Mouse (Mus musculus): ENCODE data around the gene Tstd2. TPM values are rescaled to one million over a fixed set of nuclear protein-coding genes. Genes with fewer than 3 reads are reported as not detected.

Tstd2 gene
- polyA plus RNA-seq (2015; fragmentation: Nextera tagmentation; extraction: Ambion mirVana) = 44.5 and 45.5 TPM in 2 replicates

- WGBS = under 1% methylated on average over 86 of the region's 90 CpGs
- ATAC-seq = peak; percentile 92
- Histone ChIP-seq H3K27me3 (no peaks in the 10 kb centered on the region), H3K4me1 (peaks cover 28% of the 10 kb centered on the region), H3K36me3 (ENCODE audit: poor library complexity, severe bottlenecking) (peaks cover 19% of the 10 kb centered on the region), H3K4me2 (peak within 1 kb of the TSS; percentile 87), H3K27ac (peak within 1 kb of the TSS; percentile 97), H3K4me3 (peak within 1 kb of the TSS; percentile 93), H3K9me3 (replicated peaks) (no peaks in the 10 kb centered on the region), H3K9ac (peak within 1 kb of the TSS; percentile 96)
Observed at GRCm38 (mm10) chr4:46138287-46139222, at the start of gene Tstd2, which contains the start of gene Ncbp1. TSS of gene Tstd2 (minus strand) at chr4:46138694. TSS of gene Ncbp1 (plus strand) at chr4:46138613.

GRCm38 (mm10) chr4:46186466-46186865 lies 48.0 kb upstream of the Tstd2 start:
- no peak overlapping the region for H3K27ac ChIP-seq
- no peaks in the 10 kb centered on the region for H3K27me3 ChIP-seq
- 80% methylated on average over 3 of the region's 3 CpGs for WGBS
- H3K9ac ChIP-seq = no peak overlapping the region
- H3K4me1 ChIP-seq = no peaks in the 10 kb centered on the region
- peaks cover 87% of the 10 kb centered on the region for H3K36me3 ChIP-seq (ENCODE audit: poor library complexity, severe bottlenecking)
- no peak overlapping the region for H3K4me2 ChIP-seq
- ATAC-seq = no peak
- no peaks in the 10 kb centered on the region for H3K9me3 ChIP-seq (replicated peaks)
- H3K4me3 ChIP-seq = no peak overlapping the region

GRCm38 (mm10) chr4:46185890-46186289 lies 47.4 kb upstream of the Tstd2 start:
- Histone ChIP-seq H3K27ac (no peak overlapping the region), H3K4me3 (no peak overlapping the region), H3K4me2 (no peak overlapping the region), H3K9ac (no peak overlapping the region), H3K27me3 (no peaks in the 10 kb centered on the region), H3K36me3 (ENCODE audit: poor library complexity, severe bottlenecking) (peaks cover 88% of the 10 kb centered on the region), H3K9me3 (replicated peaks) (no peaks in the 10 kb centered on the region), H3K4me1 (no peaks in the 10 kb centered on the region)
- WGBS = 70% methylated on average over 9 of the region's 9 CpGs
- ATAC-seq = no peak

- no peak overlapping the region for H3K4me3 ChIP-seq
- H3K9me3 ChIP-seq (replicated peaks) = no peaks in the 10 kb centered on the region
- no peak overlapping the region for H3K27ac ChIP-seq
- H3K4me2 ChIP-seq = no peak overlapping the region
- no peak for ATAC-seq
- H3K36me3 ChIP-seq (ENCODE audit: poor library complexity, severe bottlenecking) = peaks cover 87% of the 10 kb centered on the region
- no peak overlapping the region for H3K9ac ChIP-seq
- H3K27me3 ChIP-seq = no peaks in the 10 kb centered on the region
- 69% methylated on average over 8 of the region's 8 CpGs for WGBS
- no peaks in the 10 kb centered on the region for H3K4me1 ChIP-seq
Observed at GRCm38 (mm10) chr4:46185423-46185822, 46.9 kb upstream of the Tstd2 start.

GRCm38 (mm10) chr4:46182181-46182580 lies 43.7 kb upstream of the Tstd2 start:
- ATAC-seq = no peak
- no peak overlapping the region for H3K4me2 ChIP-seq
- H3K27me3 ChIP-seq = no peaks in the 10 kb centered on the region
- no peak overlapping the region for H3K9ac ChIP-seq
- no peaks in the 10 kb centered on the region for H3K4me1 ChIP-seq
- H3K27ac ChIP-seq = no peak overlapping the region
- H3K9me3 ChIP-seq (replicated peaks) = no peaks in the 10 kb centered on the region
- 90% methylated on average over 7 of the region's 7 CpGs for WGBS
- H3K36me3 ChIP-seq (ENCODE audit: poor library complexity, severe bottlenecking) = peaks cover 91% of the 10 kb centered on the region
- H3K4me3 ChIP-seq = no peak overlapping the region

GRCm38 (mm10) chr4:46181168-46181567 lies 42.7 kb upstream of the Tstd2 start:
- H3K27me3 ChIP-seq = no peaks in the 10 kb centered on the region

GRCm38 (mm10) chr4:46177496-46177895 lies 39.0 kb upstream of the Tstd2 start:
- Histone ChIP-seq H3K4me1 (no peaks in the 10 kb centered on the region), H3K27ac (no peak overlapping the region), H3K27me3 (no peaks in the 10 kb centered on the region), H3K9me3 (replicated peaks) (no peaks in the 10 kb centered on the region), H3K36me3 (ENCODE audit: poor library complexity, severe bottlenecking) (peaks cover 96% of the 10 kb centered on the region), H3K4me3 (no peak overlapping the region), H3K9ac (no peak overlapping the region), H3K4me2 (no peak overlapping the region)
- ATAC-seq = no peak
- 88% methylated on average over 7 of the region's 7 CpGs for WGBS

More at GRCm38 (mm10) chr4:46181168-46181567, 42.7 kb upstream of the Tstd2 start:
- Histone ChIP-seq H3K4me1 (no peaks in the 10 kb centered on the region), H3K27ac (no peak overlapping the region), H3K4me3 (no peak overlapping the region), H3K36me3 (ENCODE audit: poor library complexity, severe bottlenecking) (peaks cover 96% of the 10 kb centered on the region), H3K9me3 (replicated peaks) (no peaks in the 10 kb centered on the region), H3K9ac (no peak overlapping the region), H3K4me2 (no peak overlapping the region)
- 76% methylated on average over 6 of the region's 6 CpGs for WGBS
- ATAC-seq = no peak

GRCm38 (mm10) chr4:46177018-46177417 lies 38.5 kb upstream of the Tstd2 start:
- Histone ChIP-seq H3K4me1 (no peaks in the 10 kb centered on the region), H3K27me3 (no peaks in the 10 kb centered on the region), H3K9ac (no peak overlapping the region), H3K27ac (no peak overlapping the region), H3K4me3 (no peak overlapping the region), H3K4me2 (no peak overlapping the region), H3K36me3 (ENCODE audit: poor library complexity, severe bottlenecking) (peaks cover 96% of the 10 kb centered on the region), H3K9me3 (replicated peaks) (no peaks in the 10 kb centered on the region)
- no peak for ATAC-seq
- WGBS = 73% methylated on average over 5 of the region's 5 CpGs

GRCm38 (mm10) chr4:46176313-46176712 lies 37.8 kb upstream of the Tstd2 start:
- no peak for ATAC-seq
- Histone ChIP-seq H3K27me3 (no peaks in the 10 kb centered on the region), H3K27ac (no peak overlapping the region), H3K4me1 (no peaks in the 10 kb centered on the region), H3K36me3 (ENCODE audit: poor library complexity, severe bottlenecking) (peaks cover 96% of the 10 kb centered on the region), H3K9me3 (replicated peaks) (no peaks in the 10 kb centered on the region), H3K4me3 (no peak overlapping the region), H3K4me2 (no peak overlapping the region), H3K9ac (no peak overlapping the region)
- WGBS = 76% methylated on average over 4 of the region's 4 CpGs

- Histone ChIP-seq H3K9ac (no peak overlapping the region), H3K27me3 (no peaks in the 10 kb centered on the region), H3K36me3 (ENCODE audit: poor library complexity, severe bottlenecking) (peaks cover 97% of the 10 kb centered on the region), H3K4me3 (no peak overlapping the region), H3K4me1 (no peaks in the 10 kb centered on the region), H3K4me2 (no peak overlapping the region), H3K27ac (no peak overlapping the region), H3K9me3 (replicated peaks) (no peaks in the 10 kb centered on the region)
- no peak for ATAC-seq
- 90% methylated on average over 7 of the region's 7 CpGs for WGBS
Observed at GRCm38 (mm10) chr4:46171761-46172160, 33.3 kb upstream of the Tstd2 start.

- Histone ChIP-seq H3K9me3 (replicated peaks) (no peaks in the 10 kb centered on the region), H3K4me2 (no peak overlapping the region), H3K4me3 (no peak overlapping the region), H3K27ac (no peak overlapping the region), H3K36me3 (ENCODE audit: poor library complexity, severe bottlenecking) (peaks cover 95% of the 10 kb centered on the region), H3K4me1 (no peaks in the 10 kb centered on the region), H3K27me3 (no peaks in the 10 kb centered on the region), H3K9ac (no peak overlapping the region)
- WGBS = 90% methylated on average over 5 of the region's 5 CpGs
- ATAC-seq = no peak
Observed at GRCm38 (mm10) chr4:46165831-46166230, 27.3 kb upstream of the Tstd2 start.

GRCm38 (mm10) chr4:46164027-46164426 lies 25.5 kb upstream of the Tstd2 start:
- ATAC-seq = no peak
- Histone ChIP-seq H3K4me3 (no peak overlapping the region), H3K9me3 (replicated peaks) (no peaks in the 10 kb centered on the region), H3K4me1 (no peaks in the 10 kb centered on the region), H3K9ac (no peak overlapping the region), H3K27ac (no peak overlapping the region), H3K27me3 (no peaks in the 10 kb centered on the region), H3K36me3 (ENCODE audit: poor library complexity, severe bottlenecking) (peaks cover 94% of the 10 kb centered on the region), H3K4me2 (no peak overlapping the region)
- 89% methylated on average over 2 of the region's 2 CpGs for WGBS

Data from forebrain, embryonic 13.5 days (tissue).